Mouse (Mus musculus): ENCODE results near the gene Nars2. TPM values are rescaled to one million over a fixed set of nuclear protein-coding genes. Genes with fewer than 3 reads are reported as not detected.

Nars2 gene
- polyA plus RNA-seq, 1 experiment from 2014 or later = 26.1 TPM

Other genes with a start within 250 kb of the Nars2 start
- gene Gab2, start 130.1 kb downstream of the Nars2 start, polyA plus RNA-seq (2016; fragmentation: Nextera tagmentation; extraction: Ambion mirVana) = 6.5 and 7.7 TPM in 2 replicates